Mouse (Mus musculus) lung, adult 2 months (tissue): Measurements from ENCODE around the gene Fbxo17. TPM values are rescaled to one million over a fixed set of nuclear protein-coding genes. Genes with fewer than 3 reads are reported as not detected.
"Not testable (repeated sequence)": the region's sequence is repeated elsewhere in the genome, so short reads cannot be mapped to it uniquely, and the experiment has no call there.

Source experiments
- DNase-seq: peaks from one replicate; pipeline ENCODE4 v3.0.0; 2022
- H3K4me1 ChIP-seq: fragments of 200-500 bp; 2 replicates; pipeline ENCODE4 v1.6.1; 2011; ENCODE audit warnings: low read length; ENCODE audit not compliant: control insufficient read depth, insufficient read depth
- H3K4me3 ChIP-seq: fragments of 200-500 bp; replicated peaks from 2 replicates; pipeline ENCODE3; 2011; ENCODE audit warnings: low read depth, mild to moderate bottlenecking, control low read depth, low read length; ENCODE audit errors: extremely low read depth
- CTCF ChIP-seq: fragments of 200-500 bp; IDR thresholded peaks from 2 replicates; pipeline ENCODE4 v1.5.1; 2011; ENCODE audit warnings: mild to moderate bottlenecking, low read length, control low read depth; ENCODE audit not compliant: insufficient read depth
- POLR2A ChIP-seq: fragments of 200-500 bp; IDR thresholded peaks from 2 replicates; pipeline ENCODE4 v1.6.1; 2011; ENCODE audit warnings: low read depth, mild to moderate bottlenecking, control low read depth, low read length, borderline replicate concordance; ENCODE audit errors: extremely low read depth
- WGBS: fragments of 180-500 bp; shearing (Covaris S2); methylation state at CpG from one replicate; pipeline ENCODE4 v1.1.7; 2018; 5-methylcytosine and 5-hydroxymethylcytosine counted together
- polyA plus RNA-seq: library from polyadenylated mRNA; depleted of rRNA; stranded (reverse); fragments of >200 nt; gene quantifications from 2 replicates; pipeline ENCODE4 v1.2.3, GENCODE M21; 2012; rRNA removed

Gene Fbxo17
- polyA plus RNA-seq: 6.1 and 7.0 TPM in 2 replicates

GRCm38 (mm10) chr7:28716590-28717281 lies at the start of gene Fbxo17:
Gene Fbxo17, plus strand, starts transcription at chr7:28716804.
- TF ChIP-seq CTCF: no peak
- TF ChIP-seq POLR2A: no peak
- 4% methylated on average over 36 of the region's 36 CpGs for WGBS

GRCm38 (mm10) chr7:28671172-28671571 lies 45.4 kb upstream of the Fbxo17 start:
- WGBS: 32% methylated on average over 4 of the region's 4 CpGs
- no peak for TF ChIP-seq CTCF
- TF ChIP-seq POLR2A: no peak
- no peak for DNase-seq
- H3K4me3 ChIP-seq: no peak overlapping the region
- no peaks in the 10 kb centered on the region for H3K4me1 ChIP-seq

More at GRCm38 (mm10) chr7:28716590-28717281, at the start of gene Fbxo17:
- peak; percentile 58 for DNase-seq
- H3K4me1 ChIP-seq: no peaks in the 10 kb centered on the region
- peak within 1 kb of the TSS; percentile 54 for H3K4me3 ChIP-seq

GRCm38 (mm10) chr7:28672276-28672675 lies 44.3 kb upstream of the Fbxo17 start:
- DNase-seq: no peak
- 85% methylated on average over 5 of the region's 5 CpGs for WGBS
- Histone ChIP-seq H3K4me3 (no peak overlapping the region), H3K4me1 (no peaks in the 10 kb centered on the region)
- TF ChIP-seq CTCF: no peak
- TF ChIP-seq POLR2A: no peak

- H3K4me1 ChIP-seq, DNase-seq, H3K4me3 ChIP-seq: not testable (repeated sequence)
- WGBS: 63% methylated on average over 5 of the region's 5 CpGs
Measured at GRCm38 (mm10) chr7:28672786-28673185, 43.8 kb upstream of the Fbxo17 start.

- 60% methylated on average over 9 of the region's 9 CpGs for WGBS
- Histone ChIP-seq H3K4me1 (no peaks in the 10 kb centered on the region), H3K4me3 (no peak overlapping the region)
- TF ChIP-seq CTCF: no peak
- TF ChIP-seq POLR2A: no peak
- DNase-seq: no peak
Measured at GRCm38 (mm10) chr7:28674994-28675393, 41.6 kb upstream of the Fbxo17 start.

GRCm38 (mm10) chr7:28675746-28676145 lies 40.9 kb upstream of the Fbxo17 start:
- Histone ChIP-seq H3K4me3 (no peak overlapping the region), H3K4me1 (no peaks in the 10 kb centered on the region)
- no peak for DNase-seq
- WGBS: 39% methylated on average over 11 of the region's 11 CpGs
- no peak for TF ChIP-seq POLR2A
- peak; percentile 49 for TF ChIP-seq CTCF

GRCm38 (mm10) chr7:28676811-28677541 lies 39.6 kb upstream of the Fbxo17 start:
- Histone ChIP-seq H3K4me1 (no peaks in the 10 kb centered on the region), H3K4me3 (no peak overlapping the region)
- 68% methylated on average over 13 of the region's 13 CpGs for WGBS
- DNase-seq: no peak
- TF ChIP-seq POLR2A (no peak), CTCF (no peak)

- no peaks in the 10 kb centered on the region for H3K4me1 ChIP-seq
- TF ChIP-seq CTCF (no peak), POLR2A (no peak)
- H3K4me3 ChIP-seq: no peak overlapping the region
- DNase-seq: no peak
- 88% methylated on average over 8 of the region's 8 CpGs for WGBS
Measured at GRCm38 (mm10) chr7:28677624-28678023, 39.0 kb upstream of the Fbxo17 start.

GRCm38 (mm10) chr7:28691075-28691474 lies 25.5 kb upstream of the Fbxo17 start:
- no peaks in the 10 kb centered on the region; the same call in 1 of the 2 replicates for H3K4me1 ChIP-seq
- H3K4me3 ChIP-seq: no peak overlapping the region
- 60% methylated on average over 7 of the region's 7 CpGs for WGBS
- TF ChIP-seq POLR2A (no peak), CTCF (no peak)
- no peak for DNase-seq

- TF ChIP-seq POLR2A: no peak
- TF ChIP-seq CTCF: no peak
- peak within 1 kb of the TSS; percentile 49 for H3K4me3 ChIP-seq
- DNase-seq: peak; percentile 18
- H3K4me1 ChIP-seq: no peaks in the 10 kb centered on the region; the same call in 1 of the 2 replicates
- 42% methylated on average over 30 of the region's 30 CpGs for WGBS
Measured at GRCm38 (mm10) chr7:28692545-28693320, 23.9 kb upstream of the Fbxo17 start, which contains the start of gene Fbxo27. Gene Fbxo27, plus strand, starts transcription at chr7:28692849.
